ENCODE assay signal across 16 mouse cellular contexts in genomic region chr13:73034886-73035285, GRCm38 (mm10).
DNase-seq lines count a peak whose midpoint lies in the region; ATAC-seq lines count a peak whose summit lies in the region.
"Had no signal": no experiment of that assay in that cellular context is flagged by ENCODE, and none has a peak within 500 bp of the region (broad histone marks: within the 10 kb centered on the region; RNA-seq: fewer than 3 reads in every experiment).

No protein-coding gene starts in this region.

- H3K4me1 ChIP-seq in forebrain, embryonic 14.5 days (ENCODE audit: control insufficient read depth, insufficient read depth, low read length), result peaks cover 15% of the 10 kb centered on the region
- peaks cover 18% of the 10 kb centered on the region for H3K4me1 ChIP-seq in hindbrain, embryonic 15.5 days (replicated peaks)
- H3K4me1 ChIP-seq in midbrain, embryonic 16.5 days (ENCODE audit: control insufficient read depth, insufficient read depth, low read length), result peaks cover 14% of the 10 kb centered on the region; the same call in 1 of the 2 replicates
- H3K4me1 ChIP-seq in heart, embryonic 11.5 days (ENCODE audit: control insufficient read depth, insufficient read depth, low read length), result no peaks in the 10 kb centered on the region
- H3K4me1 ChIP-seq: limb, embryonic 10.5 days; liver, embryonic 13.5 days had no signal

- H3K27me3 ChIP-seq in forebrain, embryonic 14.5 days (replicated peaks; ENCODE audit: control insufficient read depth, insufficient read depth, low read length), result peaks cover 66% of the 10 kb centered on the region
- peaks cover 9% of the 10 kb centered on the region; the same call in 1 of the 2 replicates for H3K27me3 ChIP-seq in hindbrain, embryonic 15.5 days
- H3K27me3 ChIP-seq in midbrain, embryonic 16.5 days (ENCODE audit: control insufficient read depth, insufficient read depth, low read depth, low read length), result peaks cover 7% of the 10 kb centered on the region; the same call in 1 of the 2 replicates
- no peaks in the 10 kb centered on the region for H3K27me3 ChIP-seq in heart, embryonic 11.5 days (ENCODE audit: control insufficient read depth, insufficient read depth, low read length)
- H3K27me3 ChIP-seq: liver, embryonic 13.5 days had no signal

- DNase-seq in embryo, embryonic 11 days, result peak; percentile 61
- DNase-seq in forebrain, embryonic 14.5 days (ENCODE audit: low spot score), result no peak
- no peak for DNase-seq in kidney, adult 18-20 months
- DNase-seq in thymus, postnatal 4 days, result no peak
- no peak for DNase-seq in liver
- DNase-seq: cerebellum, adult 11 months; kidney, postnatal 14 days; liver, embryonic 13.5 days; thymus, adult 2 months had no signal

- H3K36me3 ChIP-seq in forebrain, embryonic 14.5 days (ENCODE audit: control insufficient read depth, insufficient read depth, low read length), result no peaks in the 10 kb centered on the region
- H3K36me3 ChIP-seq in hindbrain, embryonic 15.5 days, result no peaks in the 10 kb centered on the region
- H3K36me3 ChIP-seq in midbrain, embryonic 16.5 days (ENCODE audit: control insufficient read depth, insufficient read depth, low read length), result no peaks in the 10 kb centered on the region
- no peaks in the 10 kb centered on the region for H3K36me3 ChIP-seq in heart, embryonic 11.5 days (ENCODE audit: control insufficient read depth, insufficient read depth, low read length)
- H3K36me3 ChIP-seq: limb, embryonic 10.5 days; liver, embryonic 13.5 days had no signal

- 14% methylated on average over 10 of the region's 10 CpGs for WGBS in forebrain, embryonic 14.5 days
- 10% methylated on average over 10 of the region's 10 CpGs for WGBS in hindbrain, embryonic 15.5 days
- WGBS in midbrain, embryonic 16.5 days, result 10% methylated on average over 10 of the region's 10 CpGs
- WGBS in heart, embryonic 11.5 days (ENCODE audit: insufficient replicate concordance), result 76% methylated on average over 10 of the region's 10 CpGs

- H3K9ac ChIP-seq in forebrain, embryonic 14.5 days (ENCODE audit: low read length), result no peak overlapping the region
- no peak overlapping the region for H3K9ac ChIP-seq in hindbrain, embryonic 15.5 days
- no peak overlapping the region for H3K9ac ChIP-seq in midbrain, embryonic 16.5 days (ENCODE audit: low read depth, low read length)
- no peak overlapping the region for H3K9ac ChIP-seq in heart, embryonic 11.5 days (ENCODE audit: low read depth, low read length)
- H3K9ac ChIP-seq: liver, embryonic 13.5 days had no signal

- H3K27ac ChIP-seq in forebrain, embryonic 14.5 days (ENCODE audit: low read depth, low read length), result no peak overlapping the region
- H3K27ac ChIP-seq in hindbrain, embryonic 15.5 days (replicated peaks), result peak overlapping the region; percentile 36; the same call in 1 of the 2 replicates
- H3K27ac ChIP-seq in midbrain, embryonic 16.5 days (ENCODE audit: low read length), result no peak overlapping the region
- no peak overlapping the region for H3K27ac ChIP-seq in heart, embryonic 11.5 days (ENCODE audit: low read depth, low read length)
- H3K27ac ChIP-seq: limb, embryonic 10.5 days; liver, embryonic 13.5 days had no signal

- no peak overlapping the region for H3K4me3 ChIP-seq in forebrain, embryonic 14.5 days (ENCODE audit: low read depth, low read length)
- no peak overlapping the region for H3K4me3 ChIP-seq in hindbrain, embryonic 15.5 days
- no peak overlapping the region for H3K4me3 ChIP-seq in midbrain, embryonic 16.5 days (ENCODE audit: low read depth, low read length)
- H3K4me3 ChIP-seq in heart, embryonic 11.5 days (ENCODE audit: low read depth, low read length), result no peak overlapping the region
- H3K4me3 ChIP-seq: limb, embryonic 10.5 days; liver, embryonic 13.5 days had no signal

- ATAC-seq in forebrain, embryonic 14.5 days, result peak; percentile 59
- ATAC-seq in hindbrain, embryonic 15.5 days (ENCODE audit: low FRiP score, low read depth), result peak; percentile 32
- ATAC-seq in midbrain, embryonic 16.5 days, result peak; percentile 59; the same call in 1 of the 2 replicates
- no peak for ATAC-seq in heart, embryonic 11.5 days (replicated peaks; ENCODE audit: insufficient number of reproducible peaks, low FRiP score, low TSS enrichment)
- ATAC-seq: intestine, embryonic 16.5 days; lung, postnatal 0 days; Patski had no signal

- H3K4me2 ChIP-seq in forebrain, embryonic 14.5 days (ENCODE audit: low read length), result no peak overlapping the region
- no peak overlapping the region for H3K4me2 ChIP-seq in hindbrain, embryonic 15.5 days
- H3K4me2 ChIP-seq in midbrain, embryonic 16.5 days (ENCODE audit: low read length), result no peak overlapping the region
- H3K4me2 ChIP-seq in heart, embryonic 11.5 days, result no peak overlapping the region
- H3K4me2 ChIP-seq: liver, embryonic 13.5 days had no signal

- no peaks in the 10 kb centered on the region for H3K9me3 ChIP-seq in forebrain, embryonic 14.5 days (replicated peaks; ENCODE audit: control insufficient read depth, low read length)
- H3K9me3 ChIP-seq in hindbrain, embryonic 15.5 days, result no peaks in the 10 kb centered on the region
- no peaks in the 10 kb centered on the region for H3K9me3 ChIP-seq in midbrain, embryonic 16.5 days (replicated peaks; ENCODE audit: control insufficient read depth, low read length, poor library complexity, severe bottlenecking)
- no peaks in the 10 kb centered on the region for H3K9me3 ChIP-seq in heart, embryonic 11.5 days (replicated peaks; ENCODE audit: control insufficient read depth, low read length)
- H3K9me3 ChIP-seq: limb, embryonic 10.5 days; liver, embryonic 13.5 days had no signal
